Mouse (Mus musculus) midbrain, postnatal 0 days (tissue): ENCODE measurements around the gene Fli1. TPM values are rescaled to one million over a fixed set of nuclear protein-coding genes. Genes with fewer than 3 reads are reported as not detected.

Source experiments
- ATAC-seq: fragments of 200-750 bp; cut with Nextera tagmentation; 2 replicates; pipeline ENCODE4 v1.8.0; 2017; ENCODE audit warnings: moderate number of reproducible peaks, mild to moderate bottlenecking, moderate TSS enrichment, moderate library complexity; ENCODE audit not compliant: low FRiP score
- DNase-seq: peaks from one replicate; pipeline ENCODE4 v3.0.0-alpha.2; 2015; ENCODE audit warnings: low spot score
- H3K27ac ChIP-seq: fragments of 300-500 bp; sonication (generic); 2 replicates; pipeline ENCODE4 v1.5.1; 2014; ENCODE audit warnings: low read depth, mild to moderate bottlenecking, low read length, mixed read lengths
- H3K27me3 ChIP-seq: fragments of 300-500 bp; sonication (generic); 2 replicates; pipeline ENCODE4 v1.6.1; 2014; ENCODE audit warnings: low read length, control low read depth, mixed read lengths; ENCODE audit not compliant: insufficient read depth
- H3K36me3 ChIP-seq: fragments of 300-500 bp; sonication (generic); 2 replicates; pipeline ENCODE4 v1.6.1; 2014; ENCODE audit warnings: low read length, control low read depth, mixed read lengths; ENCODE audit not compliant: insufficient read depth
- H3K4me1 ChIP-seq: fragments of 300-500 bp; sonication (generic); 2 replicates; pipeline ENCODE4 v1.6.1; 2014; ENCODE audit warnings: mild to moderate bottlenecking, control low read depth, antibody characterized with exemption, low read length, mixed read lengths; ENCODE audit not compliant: insufficient read depth
- H3K4me2 ChIP-seq: fragments of 300-500 bp; sonication (generic); 2 replicates; pipeline ENCODE4 v1.6.1; 2014; ENCODE audit warnings: low read depth, mild to moderate bottlenecking, low read length, mixed read lengths; ENCODE audit not compliant: poor library complexity, severe bottlenecking
- H3K4me3 ChIP-seq: fragments of 300-500 bp; sonication (generic); 2 replicates; pipeline ENCODE4 v1.5.1; 2014; ENCODE audit warnings: low read depth, mild to moderate bottlenecking, low read length, moderate library complexity
- H3K9ac ChIP-seq: fragments of 300-500 bp; sonication (generic); replicated peaks from 2 replicates; pipeline ENCODE4 v1.6.1; 2014; ENCODE audit warnings: mild to moderate bottlenecking, low read length, moderate library complexity, mixed read lengths; ENCODE audit not compliant: poor library complexity, severe bottlenecking
- H3K9me3 ChIP-seq: fragments of 300-500 bp; sonication (generic); 2 replicates; pipeline ENCODE4 v1.6.1; 2016; ENCODE audit warnings: low read length, control low read depth
- CTCF ChIP-seq: IDR thresholded peaks from 2 replicates; pipeline ENCODE4 v1.5.1; 2016; ENCODE audit warnings: antibody characterized with exemption, mild to moderate bottlenecking
- WGBS: fragments of 180-500 bp; shearing (Covaris S2); extraction: QIAGEN DNeasy Blood & Tissue Kit; methylation state at CpG from one replicate; pipeline ENCODE4 v1.1.7; 2014; 5-methylcytosine and 5-hydroxymethylcytosine counted together
- polyA plus RNA-seq: library from polyadenylated mRNA; unstranded; fragments of >200 nt; fragmentation: Nextera tagmentation; extraction: Ambion mirVana; gene quantifications from 2 replicates; pipeline ENCODE4 v1.2.1, GENCODE M21; 2015
- total RNA-seq: library from RNA; depleted of rRNA; stranded (reverse); fragments of >200 nt; gene quantifications from 2 replicates; pipeline ENCODE4 v1.2.3, GENCODE M21; 2014

Gene Fli1
- total and polyA plus RNA-seq, 2 experiments from 2014 or later = 5.9 to 8.4 TPM

GRCm38 (mm10) chr9:32569261-32569660 is 26.6 kb upstream of the Fli1 start:
- 75% methylated on average over 4 of the region's 4 CpGs for WGBS
- Histone ChIP-seq H3K36me3 (no peaks in the 10 kb centered on the region), H3K9ac (no peak overlapping the region), H3K27me3 (no peaks in the 10 kb centered on the region), H3K27ac (no peak overlapping the region), H3K9me3 (no peaks in the 10 kb centered on the region), H3K4me3 (no peak overlapping the region), H3K4me1 (no peaks in the 10 kb centered on the region), H3K4me2 (no peak overlapping the region)
- no peak for ATAC-seq
- no peak for DNase-seq
- TF ChIP-seq CTCF = no peak

- Histone ChIP-seq H3K4me3 (no peak overlapping the region), H3K27ac (no peak overlapping the region), H3K4me1 (no peaks in the 10 kb centered on the region), H3K4me2 (no peak overlapping the region), H3K36me3 (no peaks in the 10 kb centered on the region), H3K9me3 (no peaks in the 10 kb centered on the region), H3K9ac (no peak overlapping the region), H3K27me3 (no peaks in the 10 kb centered on the region)
- no peak for TF ChIP-seq CTCF
- ATAC-seq (no peak), DNase-seq (no peak)
- WGBS = 84% methylated on average over 7 of the region's 7 CpGs
Measured at GRCm38 (mm10) chr9:32567603-32568002, 24.9 kb upstream of the Fli1 start.

- Histone ChIP-seq H3K27ac (no peak overlapping the region), H3K36me3 (no peaks in the 10 kb centered on the region), H3K4me3 (no peak overlapping the region), H3K9ac (no peak overlapping the region), H3K4me2 (no peak overlapping the region), H3K9me3 (no peaks in the 10 kb centered on the region), H3K27me3 (no peaks in the 10 kb centered on the region), H3K4me1 (no peaks in the 10 kb centered on the region)
- no peak for TF ChIP-seq CTCF
- ATAC-seq (no peak), DNase-seq (no peak)
- 87% methylated on average over 3 of the region's 3 CpGs for WGBS
Measured at GRCm38 (mm10) chr9:32565309-32565708, 22.6 kb upstream of the Fli1 start.

GRCm38 (mm10) chr9:32562837-32563236 is 20.2 kb upstream of the Fli1 start:
- ATAC-seq = no peak
- H3K4me3 ChIP-seq = no peak overlapping the region

GRCm38 (mm10) chr9:32562409-32562808 is 19.7 kb upstream of the Fli1 start:
- peak; percentile 62 for TF ChIP-seq CTCF
- no peak overlapping the region for H3K4me2 ChIP-seq
- no peak overlapping the region for H3K9ac ChIP-seq
- no peaks in the 10 kb centered on the region for H3K27me3 ChIP-seq
- no peak overlapping the region for H3K4me3 ChIP-seq
- no peaks in the 10 kb centered on the region for H3K9me3 ChIP-seq
- no peaks in the 10 kb centered on the region for H3K4me1 ChIP-seq
- no peaks in the 10 kb centered on the region for H3K36me3 ChIP-seq
- ATAC-seq (no peak), DNase-seq (peak; percentile 37)
- 63% methylated on average over 9 of the region's 9 CpGs for WGBS
- H3K27ac ChIP-seq = no peak overlapping the region

More at GRCm38 (mm10) chr9:32562837-32563236, 20.2 kb upstream of the Fli1 start:
- no peaks in the 10 kb centered on the region for H3K9me3 ChIP-seq
- WGBS = 86% methylated on average over 4 of the region's 4 CpGs
- H3K27me3 ChIP-seq = no peaks in the 10 kb centered on the region
- no peak overlapping the region for H3K27ac ChIP-seq
- no peak overlapping the region for H3K9ac ChIP-seq
- no peaks in the 10 kb centered on the region for H3K36me3 ChIP-seq
- H3K4me1 ChIP-seq = no peaks in the 10 kb centered on the region
- TF ChIP-seq CTCF = no peak
- H3K4me2 ChIP-seq = no peak overlapping the region
- no peak for DNase-seq

GRCm38 (mm10) chr9:32561190-32561890 is 18.7 kb upstream of the Fli1 start:
- ATAC-seq (no peak), DNase-seq (no peak)
- no peak overlapping the region for H3K4me3 ChIP-seq
- H3K4me1 ChIP-seq = no peaks in the 10 kb centered on the region
- no peak overlapping the region for H3K4me2 ChIP-seq
- no peak overlapping the region for H3K27ac ChIP-seq
- H3K9me3 ChIP-seq = no peaks in the 10 kb centered on the region
- no peak for TF ChIP-seq CTCF
- H3K36me3 ChIP-seq = no peaks in the 10 kb centered on the region
- H3K27me3 ChIP-seq = no peaks in the 10 kb centered on the region
- 89% methylated on average over 14 of the region's 14 CpGs for WGBS
- no peak overlapping the region for H3K9ac ChIP-seq
